In the genomic region with DNA sequence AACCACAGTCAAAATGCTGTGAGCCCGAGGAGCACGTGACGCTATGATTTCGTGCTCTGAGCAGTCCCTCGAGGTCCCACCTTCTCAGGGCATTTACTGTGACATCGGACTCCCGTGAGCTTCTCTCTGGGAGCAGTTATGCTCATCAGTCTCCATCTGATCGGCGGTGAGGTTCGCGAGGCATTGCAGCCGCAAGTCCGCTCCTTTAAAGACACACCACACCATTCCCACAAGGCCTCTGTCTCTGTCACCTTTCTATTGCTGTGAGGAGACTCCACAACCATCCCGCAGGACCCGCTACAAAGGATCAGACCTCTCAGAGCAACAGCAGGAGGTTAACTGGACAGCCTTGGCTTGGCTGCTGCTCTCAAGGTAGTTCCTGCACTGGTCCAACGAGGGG, we compare ENCODE assay signal across 10 mouse cellular contexts. TPM values are rescaled to one million over a fixed set of nuclear protein-coding genes. Genes with fewer than 3 reads are reported as not detected.
DNase-seq lines count a peak whose midpoint lies in the region; ATAC-seq and TF ChIP-seq lines count a peak whose summit lies in the region.
"Had no signal": no experiment of that assay in that cellular context is flagged by ENCODE, and none has a peak within 500 bp of the region (broad histone marks: within the 10 kb centered on the region; RNA-seq: fewer than 3 reads in every experiment).

No protein-coding gene starts in this region.

- H3K27ac ChIP-seq in heart, embryonic 14.5 days (replicated peaks in 1 of 2; ENCODE audit: control insufficient read depth in 1 of 2, insufficient read depth in 1 of 2, low read depth in 2 of 2, low read length in 2 of 2) = no peak overlapping the region
- H3K27ac ChIP-seq in ES-E14 (ENCODE audit: insufficient read depth, low read depth, low read length, poor library complexity, severe bottlenecking) = no peak overlapping the region
- H3K27ac ChIP-seq in forebrain, embryonic 12.5 days = no peak overlapping the region
- no peak overlapping the region for H3K27ac ChIP-seq in limb, embryonic 15.5 days

- H3K36me3 ChIP-seq in heart, embryonic 14.5 days (ENCODE audit: control insufficient read depth, insufficient read depth, low read length) = no peaks in the 10 kb centered on the region
- H3K36me3 ChIP-seq in ES-E14 (ENCODE audit: control insufficient read depth, insufficient read depth, low read length, poor library complexity, severe bottlenecking) = no peaks in the 10 kb centered on the region
- H3K36me3 ChIP-seq in forebrain, embryonic 12.5 days (replicated peaks) = no peaks in the 10 kb centered on the region
- no peaks in the 10 kb centered on the region for H3K36me3 ChIP-seq in limb, embryonic 15.5 days

- H3K4me3 ChIP-seq in heart, embryonic 14.5 days (ENCODE audit: control insufficient read depth in 1 of 2, insufficient read depth in 1 of 2, low read depth in 1 of 2, low read length in 2 of 2) = no peak overlapping the region
- peak overlapping the region; percentile 16 to 28; a peak in 2 of 4 replicates for H3K4me3 ChIP-seq in ES-E14 (ENCODE audit: insufficient read depth in 1 of 2, low read depth in 1 of 2, low read length in 2 of 2, poor library complexity in 1 of 2, severe bottlenecking in 1 of 2)
- peak overlapping the region; percentile 14 for H3K4me3 ChIP-seq in forebrain, embryonic 12.5 days (replicated peaks)
- no peak overlapping the region; the same call in 1 of the 2 replicates for H3K4me3 ChIP-seq in limb, embryonic 15.5 days

- no peak for DNase-seq in heart, adult 9 months (ENCODE audit: low spot score in 2 of 2)
- no peak for DNase-seq in ES-E14 (ENCODE audit: low read depth, low spot score)
- no peak for DNase-seq in adrenal gland, postnatal 4 days (ENCODE audit: low spot score in 2 of 2)
- no peak for DNase-seq in Muller cell, postnatal 12 days (ENCODE audit: inconsistent ontology term)
- no peak for DNase-seq in layer of hippocampus, postnatal 10 days (ENCODE audit: low spot score in 2 of 2)
- DNase-seq: kidney, postnatal 10 days; lung, adult 18-20 months had no signal

- peaks cover 39% of the 10 kb centered on the region for H3K27me3 ChIP-seq in heart, embryonic 14.5 days (ENCODE audit: control insufficient read depth, insufficient read depth, low read length)
- peaks cover 41% of the 10 kb centered on the region for H3K27me3 ChIP-seq in forebrain, embryonic 12.5 days
- peaks cover 29% of the 10 kb centered on the region for H3K27me3 ChIP-seq in limb, embryonic 15.5 days

- H3K9ac ChIP-seq in heart, embryonic 14.5 days (ENCODE audit: low read length) = no peak overlapping the region
- H3K9ac ChIP-seq in ES-E14 (ENCODE audit: insufficient read depth, low read depth, low read length, poor library complexity, severe bottlenecking) = peak overlapping the region; percentile 10; the same call in 1 of the 2 replicates
- H3K9ac ChIP-seq in forebrain, embryonic 12.5 days = peak overlapping the region; percentile 30
- H3K9ac ChIP-seq in limb, embryonic 15.5 days = no peak overlapping the region

- H3K4me2 ChIP-seq in heart, embryonic 14.5 days (ENCODE audit: low read length) = peak overlapping the region; percentile 8; the same call in 1 of the 2 replicates
- peak overlapping the region; percentile 47 for H3K4me2 ChIP-seq in forebrain, embryonic 12.5 days
- peak overlapping the region; percentile 24 for H3K4me2 ChIP-seq in limb, embryonic 15.5 days

- 16% methylated on average over 16 of the region's 16 CpGs for WGBS in heart, embryonic 14.5 days
- WGBS in forebrain, embryonic 12.5 days = 18% methylated on average over 16 of the region's 16 CpGs
- WGBS in limb, embryonic 15.5 days = 17% methylated on average over 16 of the region's 16 CpGs

- H3K4me1 ChIP-seq in heart, embryonic 14.5 days (ENCODE audit: control insufficient read depth in 2 of 2, insufficient read depth in 2 of 2, low read length in 2 of 2) = no peaks in the 10 kb centered on the region
- peaks cover 2 to 10% of the 10 kb centered on the region in 2 experiments; a peak in 2 of 4 replicates for H3K4me1 ChIP-seq in ES-E14 (ENCODE audit: control insufficient read depth in 2 of 2, insufficient read depth in 2 of 2, low read length in 2 of 2, poor library complexity in 1 of 2)
- H3K4me1 ChIP-seq in forebrain, embryonic 12.5 days = peaks cover 41% of the 10 kb centered on the region
- H3K4me1 ChIP-seq in limb, embryonic 15.5 days = peaks cover 9% of the 10 kb centered on the region

- no peak for ATAC-seq in heart, embryonic 14.5 days (ENCODE audit: insufficient number of reproducible peaks, insufficient read depth, low FRiP score, low read depth)
- ATAC-seq in forebrain, embryonic 12.5 days (ENCODE audit: low FRiP score) = no peak
- ATAC-seq in limb, embryonic 15.5 days (ENCODE audit: insufficient number of reproducible peaks, low FRiP score, low TSS enrichment, low read depth) = no peak

- in situ Hi-C loops in ES-E14 (cut with MboI; ENCODE audit: low sequenced_read_pairs in 2 of 2, unreplicated experiment in 2 of 2) = no loop called here

- no peaks in the 10 kb centered on the region for H3K9me3 ChIP-seq in heart, embryonic 14.5 days (ENCODE audit: control insufficient read depth, low read length)
- no peaks in the 10 kb centered on the region for H3K9me3 ChIP-seq in ES-E14 (ENCODE audit: control insufficient read depth, insufficient read depth, low read depth, low read length)
- H3K9me3 ChIP-seq in forebrain, embryonic 12.5 days = no peaks in the 10 kb centered on the region
- no peaks in the 10 kb centered on the region for H3K9me3 ChIP-seq in limb, embryonic 15.5 days

TF ChIP-seq in ES-E14, 5 proteins besides CTCF, POLR2A, EP300 and RAD21:
- TF ChIP-seq HCFC1 (IDR thresholded peaks at IDR 0.05; ENCODE audit: borderline replicate concordance, insufficient read depth, low read length) (no peak), MAFK (IDR thresholded peaks at IDR 0.05; ENCODE audit: insufficient read depth, low read depth, low read length) (no peak), ZNF384 (IDR thresholded peaks at IDR 0.05; ENCODE audit: low read depth, low read length) (no peak), ZC3H11A (IDR thresholded peaks at IDR 0.05; ENCODE audit: borderline replicate concordance, low read depth, low read length) (no peak), CHD2 (IDR thresholded peaks at IDR 0.05; ENCODE audit: low read depth, low read length) (no peak)

RNA-seq across cellular contexts. Expression of a gene that starts 28.6 kb away (rescaled TPM):
- polyA plus RNA-seq in heart, embryonic 14.5 days (2014; fragmentation: Nextera tagmentation; extraction: Ambion mirVana) = 2.2 and 2.8 TPM in 2 replicates
- 2.6 and 3.4 TPM in 2 replicates for total RNA-seq in ES-E14 (2012; rRNA removed)
- 8.4 and 8.7 TPM in 2 replicates for polyA plus RNA-seq in forebrain, embryonic 12.5 days (2016; fragmentation: Nextera tagmentation; extraction: Ambion mirVana)
- polyA plus RNA-seq in limb, embryonic 15.5 days (2015; fragmentation: Nextera tagmentation; extraction: Ambion mirVana) = 9.1 and 11.0 TPM in 2 replicates
- total RNA-seq in adrenal gland, postnatal 4 days (2021) = 10 to 100 TPM; 10.2 to 11.6 TPM
- 10 to 100 TPM; 58.0 to 63.4 TPM for total RNA-seq in layer of hippocampus, postnatal 10 days (2021)

Comparison
In these comparisons a context has a peak if more than half of its experiments do, and no peak if none do; other contexts are left out.
1. H3K4me3 ChIP-seq: peak in ES-E14 (2 of 2) and forebrain, embryonic 12.5 days (single experiment); none in heart, embryonic 14.5 days (0 of 2) and limb, embryonic 15.5 days (single experiment).
2. H3K9ac ChIP-seq: peak in ES-E14 (single experiment) and forebrain, embryonic 12.5 days (single experiment); none in heart, embryonic 14.5 days (single experiment) and limb, embryonic 15.5 days (single experiment).
3. RNA of a gene that starts 28.6 kb away (total RNA-seq): 58.0 to 63.4 TPM in layer of hippocampus, postnatal 10 days; 10.2 to 11.6 TPM in adrenal gland, postnatal 4 days and 2.6 to 3.4 TPM in ES-E14; every median in the first group is over 4 times any median in the second.
4. Peak in every context shown above with its lines, with median percentiles within 50 percentile points of each other: H3K4me2 ChIP-seq.